Mouse (Mus musculus): Measurements from ENCODE around the gene Ang.

Gene Ang

GRCm38 (mm10) chr14:51128775-51129623, 38.0 kb downstream of the Ang start:
- DNase-seq (ENCODE audit: low spot score), result no peak

- no peak for DNase-seq (ENCODE audit: low spot score)
These were observed 38.6 kb downstream of the Ang start for GRCm38 (mm10) chr14:51129624-51129975.

GRCm38 (mm10) chr14:51130315-51130940, 39.5 kb downstream of the Ang start:
- no peak for DNase-seq (ENCODE audit: low spot score)

GRCm38 (mm10) chr14:51131086-51131815, 40.3 kb downstream of the Ang start:
- no peak for DNase-seq (ENCODE audit: low spot score)

- no peak for DNase-seq (ENCODE audit: low spot score)
These were observed 41.4 kb downstream of the Ang start for GRCm38 (mm10) chr14:51132372-51132771.

- no peak for DNase-seq (ENCODE audit: low spot score)
These were observed 49.4 kb downstream of the Ang start for GRCm38 (mm10) chr14:51140342-51140741.

GRCm38 (mm10) chr14:51142119-51142518, 51.2 kb downstream of the Ang start:
- DNase-seq (ENCODE audit: low spot score), result no peak

- DNase-seq (ENCODE audit: low spot score), result no peak
These were observed 51.6 kb downstream of the Ang start for GRCm38 (mm10) chr14:51142568-51142967.

- no peak for DNase-seq (ENCODE audit: low spot score)
These were observed 52.3 kb downstream of the Ang start for GRCm38 (mm10) chr14:51143287-51143686.

GRCm38 (mm10) chr14:51143937-51144336, 53.0 kb downstream of the Ang start:
- no peak for DNase-seq (ENCODE audit: low spot score)

- no peak for DNase-seq (ENCODE audit: low spot score)
These were observed 53.5 kb downstream of the Ang start for GRCm38 (mm10) chr14:51144451-51144850.

- no peak for DNase-seq (ENCODE audit: low spot score)
These were observed 54.6 kb downstream of the Ang start for GRCm38 (mm10) chr14:51145521-51145920.

- DNase-seq (ENCODE audit: low spot score), result no peak
These were observed 55.7 kb downstream of the Ang start, which contains the start of gene Rnase1 for GRCm38 (mm10) chr14:51146685-51147084. Gene Rnase1 (minus strand): TSS chr14:51146785.

- DNase-seq (ENCODE audit: low spot score), result no peak
These were observed 57.1 kb downstream of the Ang start for GRCm38 (mm10) chr14:51148006-51148405.

GRCm38 (mm10) chr14:51149164-51149563, 58.2 kb downstream of the Ang start:
- DNase-seq (ENCODE audit: low spot score), result no peak

- DNase-seq (ENCODE audit: low spot score), result no peak
These were observed 59.4 kb downstream of the Ang start for GRCm38 (mm10) chr14:51150206-51150831.

Data from embryo, embryonic 10.5 days (tissue).